Mouse (Mus musculus) erythroid progenitor cell, adult 5-6 weeks (primary cell): ENCODE data around the gene Slc16a13. TPM values are rescaled to one million over a fixed set of nuclear protein-coding genes. Genes with fewer than 3 reads are reported as not detected.

Experiments
- ATAC-seq: replicated peaks from 2 replicates; pipeline ENCODE4 v1.8.0; 2016; ENCODE audit warnings: moderate number of reproducible peaks, mild to moderate bottlenecking, moderate TSS enrichment, inconsistent platforms; ENCODE audit not compliant: poor library complexity, low FRiP score, severe bottlenecking
- total RNA-seq, 2 experiments: library from RNA; stranded (forward) in 1 of 2; stranded (reverse) in 1 of 2; fragments of 150-400 nt in 1 of 2; fragments of 186-747, 209-891 nt in 1 of 2; gene quantifications; 2 replicates each; pipeline versions ENCODE4 v1.2.3 to v1.2.4; 2015 to 2017; ENCODE audit warnings: low replicate concordance in 2 of 2

Slc16a13 gene
- total RNA-seq, 2 experiments from 2014 or later, result 0.84 to 2.3 TPM

DNA sequence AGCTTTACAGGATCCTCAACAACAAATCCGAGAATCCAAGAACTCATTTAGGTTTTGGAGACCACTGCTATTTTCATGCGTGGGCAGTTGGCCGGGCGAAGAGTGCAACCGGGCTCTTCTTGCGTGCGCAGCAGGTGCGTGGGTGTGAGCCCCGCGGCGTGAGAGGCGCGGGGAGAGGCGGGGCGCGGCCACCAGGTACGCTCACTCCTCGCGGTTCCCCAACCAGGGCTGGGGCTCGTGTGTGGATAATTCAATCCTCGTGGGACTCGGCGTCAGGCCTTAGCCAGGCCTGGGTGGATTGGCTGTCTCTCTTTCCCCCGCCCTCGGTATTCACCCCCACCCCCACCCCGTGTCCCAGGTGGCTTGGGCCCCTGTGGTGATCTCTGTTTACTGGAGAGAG, 7.1 kb downstream of the Slc16a13 start:
- ATAC-seq, result no peak

DNA sequence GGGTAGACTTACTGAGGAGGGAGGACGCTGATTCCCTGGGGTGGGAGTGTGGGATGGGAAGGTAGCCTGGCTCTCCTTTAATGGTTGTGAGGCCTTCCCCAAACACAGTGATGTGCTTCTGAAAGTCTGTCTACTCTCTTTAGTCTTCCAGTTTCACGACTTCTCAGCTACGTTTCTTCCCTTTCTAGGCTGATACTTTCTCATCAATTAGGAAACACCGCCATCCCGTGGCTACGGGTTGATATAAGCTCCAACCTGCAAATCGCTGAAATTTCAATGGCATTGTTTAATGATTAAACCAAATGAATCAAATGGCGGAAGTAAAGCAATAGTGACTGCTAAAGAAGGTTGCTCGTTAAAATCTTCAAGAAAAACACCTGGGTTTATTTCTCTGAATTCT, 8.0 kb downstream of the Slc16a13 start:
- ATAC-seq, result no peak

DNA sequence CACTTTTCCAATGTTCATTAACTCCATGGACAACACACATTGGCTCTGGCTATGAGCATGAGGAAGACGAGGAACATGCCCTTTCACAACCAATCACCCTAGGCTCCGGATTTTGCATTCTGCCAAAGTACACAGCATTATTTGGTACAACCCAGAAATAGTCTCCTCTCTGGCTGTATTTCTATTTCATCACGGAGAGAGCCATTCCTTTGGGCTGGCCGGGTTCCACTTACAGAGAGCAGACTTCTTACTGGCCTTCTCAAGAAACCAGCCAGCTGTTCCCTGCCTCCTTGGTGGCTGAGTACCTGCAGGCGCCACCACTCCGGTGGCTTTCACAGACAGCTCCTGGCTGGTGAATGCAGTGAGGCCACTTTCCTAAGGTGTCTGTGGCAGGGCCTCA, 8.4 kb downstream of the Slc16a13 start, which contains the start of gene Slc16a11:
Gene Slc16a11 (plus strand): TSS at position 330 of the 400 bp plus-strand sequence.
- ATAC-seq, result no peak

DNA sequence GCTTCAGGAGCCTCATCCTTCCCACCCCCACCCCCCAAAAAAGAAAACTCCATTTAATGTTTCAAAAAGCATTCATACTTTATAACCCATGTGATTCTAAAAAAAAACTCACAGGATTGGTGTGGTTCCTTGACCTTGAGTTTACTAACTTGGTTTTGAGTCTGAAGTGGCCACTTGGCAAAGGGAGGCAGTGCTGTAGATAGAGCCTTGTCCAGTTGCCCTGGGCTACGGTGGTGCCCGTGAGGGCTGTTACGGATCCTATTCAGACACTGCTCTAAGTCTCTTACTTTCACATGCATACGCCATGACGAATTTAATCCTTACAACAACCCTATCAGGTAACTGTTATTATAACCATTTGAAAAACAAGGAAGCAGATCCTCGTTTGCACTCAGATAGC, 8.9 kb downstream of the Slc16a13 start:
- no peak for ATAC-seq

DNA sequence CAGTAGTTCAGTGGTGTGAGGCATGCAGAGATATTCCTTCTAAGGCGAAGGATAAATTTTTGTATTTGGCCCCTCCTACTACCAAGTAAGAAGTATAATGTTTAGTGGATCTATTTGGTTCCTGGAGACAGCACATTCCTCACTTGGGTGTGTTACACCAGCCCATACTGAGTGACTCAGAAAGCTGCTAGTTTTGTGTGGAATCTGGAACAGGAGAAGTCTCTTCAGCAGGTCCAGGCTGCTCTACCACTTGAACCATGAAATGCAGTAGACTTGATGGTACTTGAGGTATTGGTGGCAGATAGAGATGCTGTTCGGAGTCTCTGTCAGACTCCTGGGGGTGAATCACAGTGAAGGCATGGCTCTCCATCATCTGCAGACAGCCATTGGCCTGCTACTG, 10.2 kb downstream of the Slc16a13 start:
- no peak for ATAC-seq

DNA sequence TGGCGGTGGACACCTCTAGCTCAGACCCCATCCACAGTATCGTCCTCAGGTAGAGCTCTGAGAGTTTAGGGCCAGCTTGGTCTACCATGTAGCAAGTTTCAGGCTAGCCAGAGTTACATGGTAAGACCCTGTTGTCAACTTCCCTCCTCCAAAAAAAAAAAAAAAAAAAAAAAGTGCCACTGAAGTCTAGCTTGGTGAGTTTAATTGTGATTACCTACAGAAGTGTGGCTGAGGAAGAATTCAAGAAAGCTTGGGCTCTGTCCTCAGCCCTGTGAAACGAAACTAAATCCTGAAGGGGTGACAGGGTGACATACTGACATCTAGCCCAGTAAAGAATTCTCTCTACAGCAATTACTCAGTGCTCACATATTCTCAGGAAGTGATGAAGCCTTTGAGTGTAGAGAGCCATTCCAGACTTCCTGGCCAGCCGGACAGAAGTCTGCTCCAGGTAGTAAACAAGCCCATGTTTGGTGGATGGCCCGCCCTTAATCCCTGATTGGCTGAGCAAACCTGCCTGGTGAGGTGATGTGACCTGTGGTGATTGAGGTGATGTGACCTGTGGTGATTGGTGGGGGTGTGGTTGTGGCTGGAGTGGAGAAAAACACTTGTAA, 12.0 kb downstream of the Slc16a13 start:
- no peak for ATAC-seq

DNA sequence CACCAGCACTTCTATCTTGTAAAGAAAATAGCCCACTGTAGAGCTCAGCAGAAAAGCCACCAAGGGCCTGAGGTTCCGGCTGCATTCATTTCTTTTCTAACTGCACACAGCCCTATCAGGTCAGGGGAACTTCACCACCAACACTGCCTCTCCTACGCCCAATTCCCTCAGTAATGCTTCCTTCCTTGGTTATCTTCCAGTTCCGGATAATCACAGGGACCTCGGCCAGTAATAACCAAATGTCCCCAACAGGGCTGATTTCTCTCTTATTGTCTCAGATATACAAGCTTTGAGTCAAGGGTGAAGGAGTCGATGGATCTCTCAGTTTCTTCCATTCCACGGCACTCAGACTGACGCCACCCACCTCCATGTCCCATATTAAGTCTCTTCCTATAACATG, 13.6 kb downstream of the Slc16a13 start:
- ATAC-seq, result no peak

DNA sequence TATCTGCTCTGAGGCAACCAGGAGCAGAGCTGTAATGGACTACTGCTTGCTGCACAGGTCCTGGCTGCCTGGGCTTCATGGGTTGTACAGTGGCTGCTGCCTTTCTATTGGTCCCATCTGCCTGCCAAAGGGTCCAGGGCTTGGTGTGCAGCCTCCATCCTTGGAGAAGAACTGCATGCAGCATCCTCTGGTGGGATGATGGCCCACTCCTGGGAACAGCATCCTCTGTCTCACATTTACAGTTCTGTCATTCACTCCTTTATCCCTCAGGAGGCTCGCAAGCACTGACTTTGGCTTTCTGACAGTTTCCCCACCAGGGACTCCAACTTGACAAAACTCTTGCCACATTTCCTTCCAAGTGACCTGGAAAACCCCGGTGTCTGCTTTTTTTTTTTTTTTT, 14.1 kb downstream of the Slc16a13 start:
- ATAC-seq, result no peak

DNA sequence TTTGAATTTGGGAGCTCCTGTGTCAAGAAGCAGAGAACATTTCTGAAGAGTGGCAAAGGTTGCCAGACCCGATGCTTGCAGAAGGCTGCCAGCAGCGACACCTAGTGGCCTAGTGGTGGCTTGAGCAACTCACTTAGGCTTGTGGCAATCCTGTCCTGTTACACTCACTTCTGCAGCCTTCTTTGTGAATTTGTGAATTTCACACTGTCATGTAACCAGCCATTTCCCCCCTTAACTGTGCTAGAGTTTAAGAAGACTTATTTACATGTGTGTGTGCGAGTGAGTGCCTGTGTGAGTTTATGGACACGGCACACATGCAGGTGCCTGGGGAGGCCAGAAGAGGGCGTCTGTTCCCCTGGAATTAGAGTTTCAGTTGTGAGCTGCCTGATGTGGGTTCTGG, 19.2 kb downstream of the Slc16a13 start:
- peak; percentile 85 for ATAC-seq

DNA sequence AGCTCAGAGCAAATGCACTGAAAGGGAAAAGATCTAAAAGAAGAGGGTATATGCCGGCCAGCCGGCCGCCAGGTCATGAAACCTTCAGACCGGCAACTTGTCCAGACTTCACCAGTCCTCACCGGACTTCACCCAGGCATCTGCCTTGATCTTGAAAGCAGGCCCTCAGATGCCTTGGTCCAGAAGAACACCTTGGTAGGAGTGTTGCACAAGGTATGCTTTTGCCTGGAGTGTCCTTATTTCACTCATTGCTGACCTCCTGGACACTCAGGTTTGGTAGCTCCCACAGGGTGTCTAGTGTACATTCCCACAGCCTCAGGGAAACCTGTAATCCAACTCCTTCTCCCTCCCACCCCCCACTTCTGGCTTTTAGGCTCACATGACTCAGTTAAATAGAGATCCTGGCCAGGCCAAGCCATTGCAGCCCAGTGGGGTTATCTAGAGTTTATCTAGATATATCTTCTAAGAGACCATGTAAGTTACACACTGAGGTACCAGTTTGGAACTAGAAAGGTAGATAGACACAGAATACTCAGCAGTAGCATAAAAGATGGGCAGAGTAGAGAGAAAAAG, 20.7 kb downstream of the Slc16a13 start:
- ATAC-seq, result no peak

DNA sequence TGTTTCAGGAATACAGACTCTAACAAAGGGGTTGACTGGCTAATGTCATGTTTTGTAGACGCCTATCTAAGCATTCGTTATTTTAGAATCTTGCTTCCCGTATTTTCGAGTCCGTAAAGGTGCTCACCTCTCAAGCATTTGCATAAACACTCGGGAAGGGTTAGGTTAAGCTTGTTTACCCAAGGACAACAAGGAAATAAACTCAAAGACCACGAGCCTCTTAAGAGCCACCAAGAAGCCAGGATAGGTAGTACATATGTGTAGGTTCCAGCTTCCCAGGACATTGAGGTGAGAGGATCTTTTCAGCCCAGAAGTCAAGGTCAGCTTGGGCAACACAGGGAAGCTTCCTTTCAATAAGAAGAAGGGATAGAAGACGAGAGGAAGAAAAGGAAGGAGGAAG, 21.8 kb downstream of the Slc16a13 start:
- no peak for ATAC-seq

DNA sequence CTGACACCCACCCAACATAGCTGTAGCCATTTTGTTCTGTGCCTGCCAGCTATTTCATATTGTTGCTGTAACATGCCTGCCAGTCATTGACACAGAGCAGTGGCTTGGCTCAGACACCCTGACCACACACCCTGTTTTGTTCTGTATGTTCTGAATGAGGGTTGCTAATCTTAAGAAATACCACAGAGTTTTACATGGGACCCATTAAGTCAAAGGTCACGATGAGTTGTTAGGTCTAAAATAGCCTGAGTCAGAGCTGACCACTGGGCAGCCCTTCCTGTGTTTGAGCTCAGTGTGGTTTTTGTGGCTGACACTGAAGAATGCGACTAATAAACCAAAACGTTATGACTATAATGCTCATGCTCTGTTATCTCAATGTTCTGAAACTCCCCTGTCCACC, 22.5 kb downstream of the Slc16a13 start:
- no peak for ATAC-seq

DNA sequence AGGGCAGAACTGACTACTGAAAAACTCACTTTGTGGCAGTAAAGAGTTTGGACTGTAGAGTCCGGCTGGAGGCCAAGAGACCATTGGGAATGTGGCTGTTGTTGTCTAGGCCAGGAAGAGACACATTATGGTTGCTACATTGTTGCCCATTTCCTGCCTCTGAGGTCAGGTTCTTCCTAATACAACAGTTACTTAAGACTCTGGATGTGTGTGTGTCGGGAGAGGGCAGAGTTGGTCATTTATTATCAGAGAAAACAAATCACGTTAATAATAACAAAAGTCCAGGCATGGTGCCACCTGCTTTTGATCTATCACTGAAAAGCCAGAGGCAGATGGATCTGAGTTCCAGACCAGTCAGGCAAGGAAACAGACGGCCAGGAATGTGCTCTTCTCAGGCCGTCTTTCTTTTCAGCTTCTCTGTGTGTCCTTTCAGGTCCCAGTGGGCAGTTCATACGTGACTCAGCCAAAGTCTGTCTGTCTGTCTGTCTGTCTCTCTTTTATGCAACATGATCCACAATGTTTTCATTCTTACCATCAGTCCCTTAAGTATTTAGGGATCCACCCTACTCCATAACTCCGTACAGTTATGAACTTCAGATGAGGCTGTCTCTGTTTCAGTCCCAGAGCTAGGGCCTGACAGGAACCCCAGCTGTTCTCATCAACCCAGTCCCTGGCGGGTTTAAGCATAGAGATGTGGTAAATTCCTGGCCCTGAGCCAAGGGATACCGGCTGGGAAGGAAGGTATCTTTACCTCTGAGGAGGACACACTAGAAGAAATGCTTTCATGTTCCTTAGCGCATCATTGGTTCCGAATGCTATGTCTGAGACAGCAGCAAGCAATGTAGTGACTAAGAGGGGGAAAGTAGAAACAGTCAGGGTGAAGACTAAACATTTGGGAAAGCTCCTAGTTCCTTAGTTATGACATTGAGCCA, 27.2 kb downstream of the Slc16a13 start:
- no peak for ATAC-seq

DNA sequence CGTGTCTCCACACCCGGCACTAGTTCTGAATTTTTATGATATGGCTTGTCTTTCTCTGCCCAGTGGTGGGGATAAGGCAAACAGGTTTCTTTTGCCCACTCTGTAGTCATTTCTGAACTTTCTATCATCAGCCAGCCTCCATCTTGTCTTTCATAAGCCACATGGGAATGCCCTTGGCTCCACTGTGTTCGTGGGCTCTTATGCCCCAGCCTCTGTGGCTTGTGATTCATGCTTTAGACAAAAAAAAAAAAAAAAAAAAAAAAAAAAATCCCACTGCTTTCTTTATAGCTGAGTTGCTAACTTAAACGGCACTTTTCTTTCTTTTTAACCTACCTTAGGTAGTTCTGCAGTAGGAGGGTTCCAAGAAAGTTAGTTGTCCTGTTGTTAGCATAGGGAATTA, 28.7 kb downstream of the Slc16a13 start:
- no peak for ATAC-seq

DNA sequence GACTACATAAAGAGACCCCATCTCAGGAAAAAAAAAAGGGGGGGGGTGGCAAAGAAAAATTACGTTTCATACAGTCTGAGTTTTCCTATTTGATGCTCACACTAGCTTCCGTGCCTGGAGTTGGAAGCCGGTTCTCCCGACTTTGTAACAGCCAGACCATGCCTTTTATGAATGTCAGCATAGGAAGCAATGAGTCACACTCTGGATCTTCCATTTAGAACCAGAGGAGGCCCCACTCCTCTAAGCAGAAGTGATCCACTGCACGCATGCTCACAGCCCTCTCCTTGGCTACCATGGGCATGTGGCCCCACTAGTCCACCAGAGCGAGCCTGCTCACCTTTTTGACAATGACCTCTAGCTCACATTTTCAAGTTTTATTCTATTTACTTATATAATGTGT, 29.7 kb downstream of the Slc16a13 start:
- ATAC-seq, result no peak

DNA sequence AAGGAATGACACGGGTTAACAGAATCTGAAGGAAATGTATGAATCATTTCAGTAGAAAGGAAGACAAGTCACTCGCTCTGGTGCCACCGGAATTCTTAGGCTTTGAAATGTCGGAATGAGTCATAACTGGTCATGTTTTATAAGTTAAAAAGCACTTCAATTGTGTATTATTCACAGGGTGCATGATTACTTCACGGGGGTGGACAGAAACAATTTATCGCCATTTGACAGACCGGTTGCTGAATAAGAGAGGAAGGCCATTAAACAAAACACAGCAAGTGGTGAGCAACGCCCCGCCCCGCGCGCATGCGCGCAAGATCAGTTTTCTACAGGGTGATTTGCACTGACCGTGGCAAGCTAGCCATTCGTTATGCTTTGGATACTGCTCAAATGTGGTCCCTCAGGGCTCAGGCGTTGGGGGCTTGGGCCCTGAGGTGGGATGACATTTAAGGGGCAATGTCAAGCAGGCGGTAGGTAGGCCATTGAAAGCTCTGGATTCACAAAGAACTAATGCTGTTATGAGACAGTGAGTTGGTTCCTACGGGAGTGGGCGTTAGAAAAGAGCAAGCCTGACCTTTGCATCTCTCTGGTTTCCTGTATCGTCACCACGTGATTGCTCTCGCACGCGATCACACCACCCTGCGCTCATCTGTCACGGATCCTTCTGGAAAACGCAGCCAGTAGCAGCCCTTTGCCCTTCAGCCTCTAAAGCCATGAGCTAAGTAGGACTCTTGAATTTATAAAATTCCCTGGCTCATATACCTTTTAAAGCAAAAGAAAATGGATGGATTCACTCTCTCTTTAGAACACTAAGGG, 31.3 kb downstream of the Slc16a13 start:
- no peak for ATAC-seq

DNA sequence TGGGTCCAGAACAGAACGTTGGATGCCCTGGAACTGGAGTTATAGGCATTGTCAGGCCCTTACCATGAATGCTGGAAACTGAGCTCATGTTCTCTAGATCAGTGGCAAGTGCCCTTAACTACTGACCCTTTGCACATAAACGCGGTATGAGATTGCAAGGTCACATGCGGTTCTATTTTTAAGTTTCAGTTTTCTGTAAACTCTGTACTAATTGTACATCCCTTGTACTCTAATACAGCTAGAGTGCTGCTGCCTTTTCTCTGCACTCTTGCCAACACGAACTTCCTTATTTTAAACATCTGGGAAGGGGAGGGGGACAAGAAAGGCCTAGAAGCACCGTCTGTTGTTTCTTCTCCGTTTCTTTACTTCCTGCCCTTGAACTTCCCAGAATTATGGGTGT, 35.7 kb downstream of the Slc16a13 start:
- no peak for ATAC-seq

DNA sequence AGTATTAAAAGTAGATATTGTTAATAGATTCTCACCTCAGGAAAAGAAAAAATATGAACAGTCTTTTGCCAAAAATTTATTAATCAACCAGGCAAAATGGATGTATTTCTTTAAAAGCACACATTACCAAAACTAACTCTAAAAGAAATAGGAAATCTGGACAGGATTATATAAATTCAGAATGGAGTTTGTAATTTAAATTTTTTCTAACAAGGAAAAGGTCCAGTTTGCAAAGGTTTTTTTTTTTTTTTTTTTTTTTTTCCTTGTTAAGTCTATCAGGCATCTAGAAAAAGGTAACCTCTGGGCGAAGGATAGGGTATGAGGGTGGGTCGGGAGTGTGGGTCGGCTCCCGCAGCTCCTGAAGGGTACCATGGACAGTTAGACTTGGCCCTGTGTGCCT, 40.4 kb downstream of the Slc16a13 start:
- no peak for ATAC-seq

DNA sequence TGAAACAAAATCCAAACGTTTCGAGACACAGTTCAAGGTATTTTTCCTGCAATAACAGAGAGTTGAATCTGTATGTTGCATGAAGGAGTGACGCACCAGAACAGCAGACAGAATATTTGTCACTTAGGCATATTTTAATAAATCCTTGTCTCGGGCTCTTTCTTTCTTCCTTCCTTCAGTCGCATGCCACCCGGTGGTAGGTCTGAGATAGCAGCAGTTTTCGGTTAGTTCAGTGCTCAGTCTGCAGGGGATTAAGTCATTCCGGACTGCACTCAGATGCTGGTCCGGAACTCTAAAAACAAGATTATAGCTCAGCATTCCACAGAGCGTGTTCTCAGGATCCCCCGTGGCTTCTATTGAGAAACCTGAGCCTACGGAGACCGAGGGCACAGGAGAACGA, 41.5 kb downstream of the Slc16a13 start:
- no peak for ATAC-seq

DNA sequence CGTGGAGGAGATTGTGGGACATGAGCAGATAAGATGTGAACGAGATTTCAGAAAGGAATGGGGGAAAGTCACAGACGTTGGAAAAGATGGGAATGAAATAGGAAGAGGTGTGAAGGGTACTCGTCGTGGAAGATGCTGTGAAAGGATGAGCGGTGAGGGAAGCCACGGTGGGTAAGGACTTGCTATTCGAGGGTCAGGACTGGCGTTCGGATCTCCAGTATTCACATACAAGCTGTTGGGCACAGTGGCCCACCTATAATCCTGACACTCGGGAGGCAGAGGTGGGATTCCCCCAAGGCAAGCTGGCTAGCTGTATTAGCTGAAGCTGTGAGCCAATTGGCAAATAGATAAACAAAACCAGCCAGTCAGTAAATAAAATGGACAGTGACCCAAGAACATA, 42.1 kb downstream of the Slc16a13 start:
- no peak for ATAC-seq
